Mouse (Mus musculus): ENCODE results near the gene Azin2. TPM values are rescaled to one million over a fixed set of nuclear protein-coding genes. Genes with fewer than 3 reads are reported as not detected.

The Azin2 gene
- total and polyA plus RNA-seq, 3 experiments = 0.91 to 2.4 (median 1.7) TPM

- Histone ChIP-seq H3K27me3 (replicated peaks) (no peaks in the 10 kb centered on the region), H3K9me3 (replicated peaks; ENCODE audit: low read length) (no peaks in the 10 kb centered on the region), H3K27ac (ENCODE audit: insufficient read depth, low read depth) (no peak overlapping the region), H3K9ac (ENCODE audit: insufficient read depth, low read depth) (no peak overlapping the region), H3K79me2 (replicated peaks; ENCODE audit: control insufficient read depth, extremely low read depth, insufficient read depth, poor library complexity, severe bottlenecking) (no peaks in the 10 kb centered on the region), H3K4me3 (replicated peaks in 1 of 3; ENCODE audit: low read depth in 2 of 3, low read length in 2 of 3, poor library complexity in 1 of 3) (no peak overlapping the region), H3K4me1 (ENCODE audit: control insufficient read depth in 1 of 2, insufficient read depth in 2 of 2) (peaks cover 3 to 24% of the 10 kb centered on the region in 2 experiments), H3K4me2 (ENCODE audit: insufficient read depth, low read depth, poor library complexity, severe bottlenecking) (no peak overlapping the region), H3K36me3 (replicated peaks in 1 of 2; ENCODE audit: control insufficient read depth in 1 of 2, insufficient read depth in 1 of 2, low read length in 1 of 2) (no peaks in the 10 kb centered on the region)
- no peak for TF ChIP-seq NRF1 (IDR thresholded peaks at IDR 0.05; ENCODE audit: low read depth, low read length)
- no peak for TF ChIP-seq HCFC1 (IDR thresholded peaks at IDR 0.05; ENCODE audit: low read depth, low read length)
- TF ChIP-seq POLR2AphosphoS2 (IDR thresholded peaks at IDR 0.05; ENCODE audit: low read depth, low read length) = no peak
- TF ChIP-seq UBTF (IDR thresholded peaks at IDR 0.05; ENCODE audit: low read depth, low read length) = no peak
- no peak for TF ChIP-seq EP300 (IDR thresholded peaks at IDR 0.05; ENCODE audit: low read length)
- no peak for TF ChIP-seq USF2 (conservative IDR thresholded peaks at IDR 0.05; ENCODE audit: low read depth, low read length)
- TF ChIP-seq CTCF (conservative IDR thresholded peaks at IDR 0.05 in 1 of 2, IDR thresholded peaks at IDR 0.05 in 1 of 2; ENCODE audit: low read depth in 2 of 2, low read length in 2 of 2) = no peak
- TF ChIP-seq MEF2A (IDR thresholded peaks at IDR 0.05; ENCODE audit: borderline replicate concordance, low read depth, low read length) = no peak
- no peak for TF ChIP-seq ELF1 (IDR thresholded peaks at IDR 0.05; ENCODE audit: low read depth, low read length)
- TF ChIP-seq ETS1 (conservative IDR thresholded peaks at IDR 0.05; ENCODE audit: low read depth, low read length) = no peak
- no peak for TF ChIP-seq KAT2A (IDR thresholded peaks at IDR 0.05; ENCODE audit: insufficient replicate concordance, low read length)
- no peak for TF ChIP-seq ZC3H11A (IDR thresholded peaks at IDR 0.05; ENCODE audit: low read depth, low read length)
- no peak for TF ChIP-seq USF1 (IDR thresholded peaks at IDR 0.05; ENCODE audit: low read depth, low read length)
- TF ChIP-seq NELFE (IDR thresholded peaks at IDR 0.05; ENCODE audit: low read depth, low read length) = no peak
- no peak for TF ChIP-seq RCOR1 (conservative IDR thresholded peaks at IDR 0.05; ENCODE audit: low read depth, low read length)
- no peak for TF ChIP-seq ZKSCAN1 (IDR thresholded peaks at IDR 0.05; ENCODE audit: borderline replicate concordance, low read depth, low read length)
- no peak for TF ChIP-seq PAX5 (IDR thresholded peaks at IDR 0.05; ENCODE audit: low read length)
- no peak for DNase-seq (ENCODE audit: extremely low read depth)
- in situ Hi-C loops (cut with MboI; ENCODE audit: low pct_ligation_motif_present, low pct_unique_long_range_greater_than_20kb, low sequenced_read_pairs) = loop anchor here (5.0 to 10.0 kb wide), 2 partner anchors 58 to 101 kb away; no protein-coding TSS in a partner anchor
- dilution Hi-C loops (cut with MboI; ENCODE audit: extremely low pct_ligation_motif_present, extremely low pct_unique_long_range_greater_than_20kb, low sequenced_read_pairs) = no loop called here
Observed at GRCm38 (mm10) chr4:128976577-128976976, 14.3 kb upstream of the Azin2 start.

GRCm38 (mm10) chr4:128974677-128975076 is 12.4 kb upstream of the Azin2 start:
- Histone ChIP-seq H3K27ac (ENCODE audit: insufficient read depth, low read depth) (no peak overlapping the region), H3K4me3 (replicated peaks in 1 of 3; ENCODE audit: low read depth in 2 of 3, low read length in 2 of 3, poor library complexity in 1 of 3) (no peak overlapping the region), H3K4me2 (ENCODE audit: insufficient read depth, low read depth, poor library complexity, severe bottlenecking) (no peak overlapping the region), H3K36me3 (replicated peaks in 1 of 2; ENCODE audit: control insufficient read depth in 1 of 2, insufficient read depth in 1 of 2, low read length in 1 of 2) (no peaks in the 10 kb centered on the region), H3K79me2 (replicated peaks; ENCODE audit: control insufficient read depth, extremely low read depth, insufficient read depth, poor library complexity, severe bottlenecking) (no peaks in the 10 kb centered on the region), H3K4me1 (ENCODE audit: control insufficient read depth in 1 of 2, insufficient read depth in 2 of 2) (peaks cover 0 to 14% of the 10 kb centered on the region in 2 experiments; a peak in 2 of 4 replicates), H3K27me3 (replicated peaks) (no peaks in the 10 kb centered on the region), H3K9me3 (replicated peaks; ENCODE audit: low read length) (no peaks in the 10 kb centered on the region), H3K9ac (ENCODE audit: insufficient read depth, low read depth) (no peak overlapping the region)
- in situ Hi-C loops (cut with MboI; ENCODE audit: low pct_ligation_motif_present, low pct_unique_long_range_greater_than_20kb, low sequenced_read_pairs) (loop anchor here (5.0 to 10.0 kb wide), 2 partner anchors 60 to 103 kb away; no protein-coding TSS in a partner anchor), dilution Hi-C loops (cut with MboI; ENCODE audit: extremely low pct_ligation_motif_present, extremely low pct_unique_long_range_greater_than_20kb, low sequenced_read_pairs) (no loop called here)
- TF ChIP-seq HCFC1 (IDR thresholded peaks at IDR 0.05; ENCODE audit: low read depth, low read length) (no peak), JUND (conservative IDR thresholded peaks at IDR 0.05; ENCODE audit: low read depth, low read length) (no peak), MAFK (IDR thresholded peaks at IDR 0.05; ENCODE audit: insufficient replicate concordance, low read length) (no peak)
- DNase-seq (ENCODE audit: extremely low read depth) = peak; percentile 63
